Mouse (Mus musculus) kidney, embryonic 16.5 days (tissue): ENCODE data around the gene Eif2ak3. TPM values are rescaled to one million over a fixed set of nuclear protein-coding genes. Genes with fewer than 3 reads are reported as not detected.
"Not testable (repeated sequence)": the region's sequence is repeated elsewhere in the genome, so short reads cannot be mapped to it uniquely, and the experiment has no call there.

Experiments
- ATAC-seq: fragments of 200-750 bp; cut with Nextera tagmentation; 2 replicates; pipeline ENCODE4 v1.8.0; 2017; ENCODE audit warnings: moderate TSS enrichment; ENCODE audit not compliant: low FRiP score, low TSS enrichment
- H3K27ac ChIP-seq: fragments of 300-500 bp; sonication (generic); 2 replicates; pipeline ENCODE4 v1.5.1; 2014; ENCODE audit warnings: low read length
- H3K27me3 ChIP-seq: fragments of 300-500 bp; sonication (generic); 2 replicates; pipeline ENCODE4 v1.6.1; 2014; ENCODE audit warnings: low read length, control low read depth, mixed read lengths; ENCODE audit not compliant: insufficient read depth
- H3K36me3 ChIP-seq: fragments of 300-500 bp; sonication (generic); 2 replicates; pipeline ENCODE4 v1.6.1; 2014; ENCODE audit warnings: low read length, control low read depth, mixed read lengths; ENCODE audit not compliant: insufficient read depth
- H3K4me1 ChIP-seq: fragments of 300-500 bp; sonication (generic); 2 replicates; pipeline ENCODE4 v1.6.1; 2014; ENCODE audit warnings: low read length, control low read depth, mixed read lengths; ENCODE audit not compliant: insufficient read depth
- H3K4me2 ChIP-seq: fragments of 300-500 bp; sonication (generic); replicated peaks from 2 replicates; pipeline ENCODE4 v1.6.1; 2014; ENCODE audit warnings: low read depth, low read length
- H3K4me3 ChIP-seq: fragments of 300-500 bp; sonication (generic); 2 replicates; pipeline ENCODE4 v1.5.1; 2014; ENCODE audit warnings: mild to moderate bottlenecking, low read length
- H3K9ac ChIP-seq: fragments of 300-500 bp; sonication (generic); replicated peaks from 2 replicates; pipeline ENCODE4 v1.6.1; 2014; ENCODE audit warnings: low read length
- H3K9me3 ChIP-seq: fragments of 300-500 bp; sonication (generic); 2 replicates; pipeline ENCODE4 v1.6.1; 2016; ENCODE audit warnings: low read length, control low read depth
- WGBS: fragments of 180-500 bp; shearing (Covaris S2); extraction: QIAGEN DNeasy Blood & Tissue Kit; methylation state at CpG from one replicate; pipeline ENCODE4 v1.1.7; 2014; 5-methylcytosine and 5-hydroxymethylcytosine counted together
- polyA plus RNA-seq: library from polyadenylated mRNA; unstranded; fragments of >200 nt; fragmentation: Nextera tagmentation; extraction: Ambion mirVana; gene quantifications from 2 replicates; pipeline ENCODE4 v1.2.1, GENCODE M21; 2015

Eif2ak3 gene
- polyA plus RNA-seq, 1 experiment from 2014 or later, result 11.9 TPM

DNA sequence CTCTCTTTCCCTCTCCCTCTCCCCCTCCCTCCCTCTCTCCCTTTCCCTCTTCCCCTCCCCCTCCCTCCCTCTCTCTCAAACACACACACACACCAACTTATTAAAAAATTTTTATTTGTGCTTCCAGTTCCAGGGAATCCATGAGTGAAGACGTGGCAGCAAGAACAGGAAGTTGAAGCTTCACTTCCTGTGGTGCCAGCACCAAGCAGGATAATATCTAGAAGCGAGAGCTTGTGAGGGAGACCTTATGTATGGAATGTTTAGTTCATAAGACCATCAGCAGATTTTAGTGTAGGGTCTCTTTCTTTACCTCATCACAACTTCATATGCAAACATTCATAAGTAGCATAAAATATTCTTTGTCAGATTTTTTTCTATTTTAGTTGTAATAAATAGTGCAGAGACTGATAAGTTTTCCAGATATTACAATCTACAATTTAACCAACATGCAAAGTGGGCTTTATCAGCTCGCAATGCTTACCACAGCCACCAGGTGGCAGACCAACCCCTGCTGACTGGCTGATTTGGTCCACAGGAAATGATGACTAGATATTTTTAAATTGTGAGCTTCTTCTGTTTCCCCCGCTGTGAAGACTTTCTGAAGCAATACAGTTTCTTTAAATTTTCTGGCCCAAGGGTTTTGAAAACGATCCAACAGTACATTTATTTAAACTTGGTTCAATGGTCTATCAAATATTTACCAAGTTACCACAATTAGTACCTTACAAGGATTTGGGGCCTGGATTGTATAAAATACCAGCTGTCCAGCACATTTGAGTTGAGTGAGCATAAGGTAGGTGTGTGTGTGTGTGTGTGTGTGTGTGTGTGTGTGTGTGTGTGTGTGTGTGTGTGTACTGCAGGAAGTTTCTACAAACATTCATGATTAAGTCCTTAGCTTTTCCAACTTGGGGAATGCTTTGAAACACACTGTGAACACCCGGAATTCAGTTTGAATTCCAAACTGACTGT is 32.5 kb upstream of the Eif2ak3 start:
- no peak overlapping the region for H3K4me2 ChIP-seq
- H3K27me3 ChIP-seq, result no peaks in the 10 kb centered on the region
- H3K9ac ChIP-seq, result no peak overlapping the region
- no peaks in the 10 kb centered on the region for H3K9me3 ChIP-seq
- H3K4me1 ChIP-seq, result no peaks in the 10 kb centered on the region
- H3K36me3 ChIP-seq, result no peaks in the 10 kb centered on the region
- peak; percentile 2; the same call in 1 of the 2 replicates for ATAC-seq
- H3K4me3 ChIP-seq, result no peak overlapping the region
- 18% methylated on average over 6 of the region's 6 CpGs for WGBS
- peak overlapping the region; percentile 60 for H3K27ac ChIP-seq

GRCm38 (mm10) chr6:70812526-70812895 is 31.8 kb upstream of the Eif2ak3 start:
- H3K27me3 ChIP-seq, result no peaks in the 10 kb centered on the region
- H3K4me2 ChIP-seq, result no peak overlapping the region
- H3K9me3 ChIP-seq, result no peaks in the 10 kb centered on the region
- H3K9ac ChIP-seq, result no peak overlapping the region; the same call in 1 of the 2 replicates
- H3K27ac ChIP-seq, result peak overlapping the region; percentile 59
- H3K4me3 ChIP-seq, result no peak overlapping the region
- no peaks in the 10 kb centered on the region for H3K36me3 ChIP-seq
- H3K4me1 ChIP-seq, result no peaks in the 10 kb centered on the region
- WGBS, result 28% methylated on average over 4 of the region's 4 CpGs
- ATAC-seq, result peak; percentile 91

DNA sequence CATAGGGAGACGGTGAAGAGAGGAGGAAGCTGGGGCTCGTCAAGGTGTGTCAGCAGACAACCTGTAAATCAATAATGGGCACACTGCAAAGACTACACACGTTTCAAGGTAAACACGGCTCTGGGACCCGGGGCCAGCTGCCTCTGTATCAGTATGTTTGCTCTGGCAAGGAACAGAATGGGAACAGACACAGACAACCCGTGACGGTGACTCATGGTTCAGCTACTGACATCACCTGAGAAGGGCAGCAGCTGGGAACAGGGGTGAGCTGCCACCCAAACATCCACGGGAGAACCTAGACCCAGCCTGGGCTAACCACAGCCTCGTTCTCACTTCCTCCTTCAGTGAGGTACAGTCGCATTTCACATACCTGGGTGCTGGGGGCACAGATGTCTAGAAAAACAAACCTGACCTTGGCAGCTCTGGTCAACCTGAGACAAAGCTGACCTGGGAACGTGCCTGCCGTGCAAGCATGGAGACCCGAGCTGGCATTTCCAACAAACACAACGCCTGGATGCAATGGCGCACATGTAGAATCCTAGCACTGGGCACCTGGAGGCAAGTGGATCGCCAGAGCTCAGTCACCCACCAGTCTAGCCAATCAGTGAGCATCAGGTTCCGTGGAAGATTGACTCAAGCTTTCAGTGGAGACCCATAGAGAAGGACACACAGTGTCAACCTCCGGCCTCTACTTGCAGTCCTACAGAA is 30.2 kb upstream of the Eif2ak3 start:
- Histone ChIP-seq H3K27ac (peak overlapping the region; percentile 59), H3K36me3 (no peaks in the 10 kb centered on the region), H3K4me3 (no peak overlapping the region), H3K27me3 (no peaks in the 10 kb centered on the region), H3K9ac (no peak overlapping the region), H3K4me1 (no peaks in the 10 kb centered on the region), H3K4me2 (no peak overlapping the region), H3K9me3 (no peaks in the 10 kb centered on the region)
- 68% methylated on average over 18 of the region's 18 CpGs for WGBS
- ATAC-seq, result peak; percentile 16; the same call in 1 of the 2 replicates

- no peaks in the 10 kb centered on the region for H3K4me1 ChIP-seq
- no peak overlapping the region for H3K9ac ChIP-seq
- no peaks in the 10 kb centered on the region for H3K9me3 ChIP-seq
- peak; percentile 50 for ATAC-seq
- H3K27ac ChIP-seq, result peak overlapping the region; percentile 42; the same call in 1 of the 2 replicates
- no peaks in the 10 kb centered on the region for H3K36me3 ChIP-seq
- 85% methylated on average over 4 of the region's 4 CpGs for WGBS
- H3K27me3 ChIP-seq, result no peaks in the 10 kb centered on the region
- no peak overlapping the region for H3K4me3 ChIP-seq
- H3K4me2 ChIP-seq, result no peak overlapping the region
Observed at GRCm38 (mm10) chr6:70814629-70814950, 29.7 kb upstream of the Eif2ak3 start.

DNA sequence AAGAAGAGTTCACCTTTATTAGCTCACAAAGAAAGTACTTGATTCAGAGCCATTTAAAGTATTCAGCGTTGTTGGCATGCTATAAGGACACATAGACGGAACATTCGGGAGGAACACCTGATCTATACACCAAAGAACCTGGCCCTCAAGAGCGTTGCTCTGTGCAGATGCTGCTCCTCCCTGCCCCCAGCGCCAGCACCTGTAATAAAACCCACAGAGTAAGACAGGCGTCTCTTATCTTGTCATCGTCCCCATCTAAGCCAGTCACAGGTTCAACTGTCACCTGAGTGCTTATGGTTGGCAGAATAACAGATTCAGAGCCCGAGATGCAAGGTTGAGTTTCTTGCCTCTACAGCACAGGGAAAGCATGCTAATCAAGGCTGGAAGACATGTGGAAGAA is 28.8 kb upstream of the Eif2ak3 start:
- ATAC-seq, result no peak
- Histone ChIP-seq H3K4me2 (no peak overlapping the region), H3K9me3 (no peaks in the 10 kb centered on the region), H3K9ac (no peak overlapping the region), H3K36me3 (no peaks in the 10 kb centered on the region), H3K27me3 (no peaks in the 10 kb centered on the region), H3K4me3 (no peak overlapping the region), H3K27ac (no peak overlapping the region), H3K4me1 (no peaks in the 10 kb centered on the region)
- WGBS, result 81% methylated on average over 8 of the region's 8 CpGs

DNA sequence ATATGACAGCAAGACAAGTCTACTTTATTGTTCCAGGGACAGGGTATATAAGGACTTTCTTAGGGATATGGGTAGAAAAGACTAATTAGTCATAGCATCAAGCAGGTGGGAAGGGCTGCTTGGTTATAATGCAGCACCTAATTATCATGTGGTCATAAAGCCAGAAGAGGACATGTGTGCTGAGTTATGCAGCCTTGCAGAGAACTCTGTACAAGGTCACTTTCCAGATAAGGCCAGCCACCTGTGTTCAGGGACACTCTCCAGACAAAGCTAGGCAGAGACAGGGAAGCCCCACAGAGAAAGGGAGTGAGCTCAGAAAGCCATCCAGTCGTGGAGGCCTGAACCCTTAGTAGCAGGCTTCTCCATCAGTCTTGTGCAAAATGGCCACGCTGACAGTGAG is 22.7 kb upstream of the Eif2ak3 start:
- H3K4me3 ChIP-seq, result no peak overlapping the region
- peaks cover 8% of the 10 kb centered on the region; the same call in 1 of the 2 replicates for H3K4me1 ChIP-seq
- ATAC-seq, result no peak
- H3K4me2 ChIP-seq, result no peak overlapping the region
- H3K36me3 ChIP-seq, result no peaks in the 10 kb centered on the region
- H3K9ac ChIP-seq, result no peak overlapping the region
- no peak overlapping the region for H3K27ac ChIP-seq
- H3K27me3 ChIP-seq, result no peaks in the 10 kb centered on the region
- H3K9me3 ChIP-seq, result no peaks in the 10 kb centered on the region
- WGBS, result 71% methylated on average over 2 of the region's 2 CpGs

DNA sequence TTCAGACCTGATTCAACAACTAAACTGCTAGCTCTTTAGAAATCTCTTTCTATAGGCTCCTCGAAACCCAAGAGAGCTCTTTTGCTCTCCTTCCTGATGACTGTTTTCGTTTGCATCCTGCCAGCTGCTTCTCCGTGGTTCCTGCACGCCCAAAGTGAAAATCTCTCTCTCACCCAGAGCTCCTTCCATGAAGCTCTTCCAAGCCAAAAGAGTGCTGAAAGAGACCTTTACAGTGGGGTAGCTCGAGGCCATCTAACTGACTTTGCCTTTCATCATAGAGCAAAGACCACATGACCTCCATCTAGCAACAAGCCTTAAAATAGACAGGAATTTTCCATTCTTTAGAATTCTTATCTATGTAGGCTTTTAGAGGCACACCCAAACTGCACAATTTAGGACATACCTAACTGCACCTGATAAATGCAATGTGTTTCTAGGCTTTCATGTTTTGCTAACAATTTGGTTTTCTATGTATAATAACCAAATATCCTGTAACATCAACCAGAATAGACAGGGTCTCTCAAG is 21.9 kb upstream of the Eif2ak3 start:
- Histone ChIP-seq H3K9ac (no peak overlapping the region), H3K9me3 (no peaks in the 10 kb centered on the region), H3K27ac (no peak overlapping the region), H3K4me2 (no peak overlapping the region), H3K27me3 (no peaks in the 10 kb centered on the region), H3K36me3 (no peaks in the 10 kb centered on the region), H3K4me1 (peaks cover 8% of the 10 kb centered on the region; the same call in 1 of the 2 replicates), H3K4me3 (no peak overlapping the region)
- ATAC-seq, result no peak
- WGBS, result 61% methylated on average over 5 of the region's 5 CpGs

- H3K27me3 ChIP-seq, H3K36me3 ChIP-seq, H3K27ac ChIP-seq, H3K9ac ChIP-seq, H3K9me3 ChIP-seq, H3K4me1 ChIP-seq, H3K4me3 ChIP-seq, H3K4me2 ChIP-seq, ATAC-seq: not testable (repeated sequence)
- WGBS, result 79% methylated on average over 4 of the region's 4 CpGs
Observed at GRCm38 (mm10) chr6:70823277-70823676, 21.0 kb upstream of the Eif2ak3 start.

GRCm38 (mm10) chr6:70824085-70824986 is 20.0 kb upstream of the Eif2ak3 start:
- no peaks in the 10 kb centered on the region for H3K9me3 ChIP-seq
- peak; percentile 89 for ATAC-seq
- H3K27ac ChIP-seq, result 0 out of 2 replicates have a peak overlapping the region, but pooled peaks have one; percentile 17
- H3K9ac ChIP-seq, result peak overlapping the region; percentile 67
- H3K27me3 ChIP-seq, result no peaks in the 10 kb centered on the region
- peak overlapping the region; percentile 80 for H3K4me2 ChIP-seq
- H3K4me1 ChIP-seq, result peaks cover 8% of the 10 kb centered on the region; the same call in 1 of the 2 replicates
- H3K36me3 ChIP-seq, result no peaks in the 10 kb centered on the region
- WGBS, result 7% methylated on average over 23 of the region's 23 CpGs
- peak overlapping the region; percentile 52 for H3K4me3 ChIP-seq
